In genomic region chr16:43571376-43572081, GRCm38 (mm10) we compare ENCODE assay signal across 27 mouse cellular contexts.
DNase-seq lines count a peak whose midpoint lies in the region; ATAC-seq lines count a peak whose summit lies in the region.
"Had no signal": no experiment of that assay in that cellular context is flagged by ENCODE, and none has a peak within 500 bp of the region (broad histone marks: within the 10 kb centered on the region; RNA-seq: fewer than 3 reads in every experiment).

No protein-coding gene starts in this region.

- H3K9ac ChIP-seq in heart, embryonic 15.5 days = no peak overlapping the region
- H3K9ac ChIP-seq in neural tube, embryonic 13.5 days = no peak overlapping the region
- H3K9ac ChIP-seq: embryonic facial prominence, embryonic 15.5 days; forebrain, embryonic 12.5 days; kidney, embryonic 15.5 days; limb, embryonic 12.5 days; liver, embryonic 15.5 days; lung, embryonic 15.5 days; neural tube, embryonic 12.5 days had no signal

- peaks cover 38% of the 10 kb centered on the region for H3K4me1 ChIP-seq in heart, embryonic 15.5 days (replicated peaks)
- peaks cover 44% of the 10 kb centered on the region for H3K4me1 ChIP-seq in neural tube, embryonic 13.5 days (replicated peaks)
- H3K4me1 ChIP-seq: limb, embryonic 12.5 days; liver, embryonic 15.5 days had no signal

- 89% methylated on average over 16 of the region's 16 CpGs for WGBS in heart, embryonic 15.5 days
- WGBS in neural tube, embryonic 13.5 days = 88% methylated on average over 16 of the region's 16 CpGs

- no peaks in the 10 kb centered on the region for H3K36me3 ChIP-seq in heart, embryonic 15.5 days
- H3K36me3 ChIP-seq in neural tube, embryonic 13.5 days = peaks cover 21% of the 10 kb centered on the region
- H3K36me3 ChIP-seq: embryonic facial prominence, embryonic 10.5 days; embryonic facial prominence, embryonic 15.5 days; kidney, embryonic 15.5 days; limb, embryonic 12.5 days; liver, embryonic 15.5 days; lung, embryonic 15.5 days had no signal

- ATAC-seq in frontal cortex, adult (ENCODE audit: low TSS enrichment) = peak; percentile 69
- no peak for ATAC-seq in heart, embryonic 15.5 days (replicated peaks; ENCODE audit: insufficient number of reproducible peaks, insufficient read depth, low FRiP score, low read depth)
- ATAC-seq in neural tube, embryonic 13.5 days (ENCODE audit: low read depth) = no peak
- ATAC-seq: activated CD4-positive, CD25-positive, alpha-beta regulatory T cell, adult 4 months; hindbrain, embryonic 16.5 days; midbrain, embryonic 16.5 days had no signal

- peak overlapping the region; percentile 61; the same call in 1 of the 2 replicates for H3K27ac ChIP-seq in heart, embryonic 15.5 days
- H3K27ac ChIP-seq in neural tube, embryonic 13.5 days (replicated peaks) = 0 out of 2 replicates have a peak overlapping the region, but pooled peaks have one; percentile 7
- H3K27ac ChIP-seq: embryonic facial prominence, embryonic 10.5 days; limb, embryonic 12.5 days; liver, embryonic 15.5 days; lung, embryonic 15.5 days; midbrain, embryonic 10.5 days; neural tube, embryonic 12.5 days had no signal

- H3K4me3 ChIP-seq in heart, embryonic 15.5 days = no peak overlapping the region
- H3K4me3 ChIP-seq in neural tube, embryonic 13.5 days = no peak overlapping the region
- H3K4me3 ChIP-seq: embryonic facial prominence, embryonic 10.5 days; embryonic facial prominence, embryonic 15.5 days; forebrain, embryonic 12.5 days; kidney, embryonic 15.5 days; limb, embryonic 12.5 days; liver, embryonic 15.5 days; lung, embryonic 15.5 days; midbrain, embryonic 10.5 days; neural tube, embryonic 12.5 days had no signal

- no peak overlapping the region for H3K4me2 ChIP-seq in heart, embryonic 15.5 days
- H3K4me2 ChIP-seq in neural tube, embryonic 13.5 days = no peak overlapping the region
- H3K4me2 ChIP-seq: embryonic facial prominence, embryonic 15.5 days; forebrain, embryonic 12.5 days; kidney, embryonic 15.5 days; limb, embryonic 12.5 days; liver, embryonic 15.5 days; lung, embryonic 15.5 days; neural tube, embryonic 12.5 days had no signal

- H3K27me3 ChIP-seq in heart, embryonic 15.5 days = no peaks in the 10 kb centered on the region
- no peaks in the 10 kb centered on the region for H3K27me3 ChIP-seq in neural tube, embryonic 13.5 days
- H3K27me3 ChIP-seq: embryonic facial prominence, embryonic 15.5 days; forebrain, embryonic 12.5 days; kidney, embryonic 15.5 days; limb, embryonic 12.5 days; liver, embryonic 15.5 days; lung, embryonic 15.5 days; neural tube, embryonic 12.5 days had no signal

- H3K9me3 ChIP-seq in heart, embryonic 15.5 days (replicated peaks) = no peaks in the 10 kb centered on the region
- H3K9me3 ChIP-seq in neural tube, embryonic 13.5 days = no peaks in the 10 kb centered on the region
- H3K9me3 ChIP-seq: embryonic facial prominence, embryonic 10.5 days; embryonic facial prominence, embryonic 15.5 days; forebrain, embryonic 12.5 days; kidney, embryonic 15.5 days; limb, embryonic 12.5 days; liver, embryonic 15.5 days; lung, embryonic 15.5 days; midbrain, embryonic 10.5 days; neural tube, embryonic 12.5 days had no signal

- no peak for DNase-seq in frontal cortex, postnatal 14 days (ENCODE audit: low spot score in 2 of 2)
- no peak for DNase-seq in heart, postnatal 4 days
- no peak for DNase-seq in neural tube, embryonic 10.5 days (ENCODE audit: extremely low spot score, low spot score)
- DNase-seq in B cell, adult 2 months = no peak
- DNase-seq: adrenal gland, adult 8-10 months; cerebellum, adult 11-12 months; cerebellum, postnatal 10 days; gastrocnemius, postnatal 25 days; kidney, adult 18-20 months; kidney, postnatal 25 days; thymus, adult 2 months; thymus, postnatal 36 days had no signal
